ENCODE assay signal across 8 mouse cellular contexts in genomic region chr1:79711147-79712126, GRCm38 (mm10). TPM values are rescaled to one million over a fixed set of nuclear protein-coding genes. Genes with fewer than 3 reads are reported as not detected.
DNase-seq lines count a peak whose midpoint lies in the region; ATAC-seq and TF ChIP-seq lines count a peak whose summit lies in the region.
"Had no signal": no experiment of that assay in that cellular context is flagged by ENCODE, and none has a peak within 500 bp of the region (broad histone marks: within the 10 kb centered on the region; RNA-seq: fewer than 3 reads in every experiment).

No protein-coding gene starts in this region.

- no peak for ATAC-seq in embryonic facial prominence, embryonic 15.5 days (ENCODE audit: insufficient number of reproducible peaks, low FRiP score, low TSS enrichment, low read depth)
- ATAC-seq in kidney, postnatal 0 days (replicated peaks; ENCODE audit: low FRiP score, low read depth): no peak

- no peak overlapping the region for H3K9ac ChIP-seq in embryonic facial prominence, embryonic 15.5 days
- no peak overlapping the region for H3K9ac ChIP-seq in kidney, postnatal 0 days (ENCODE audit: low read depth, low read length)
- H3K9ac ChIP-seq: liver, embryonic 13.5 days had no signal

- H3K4me2 ChIP-seq in embryonic facial prominence, embryonic 15.5 days (replicated peaks): no peak overlapping the region
- H3K4me2 ChIP-seq in kidney, postnatal 0 days (ENCODE audit: low read length): no peak overlapping the region
- H3K4me2 ChIP-seq: liver, embryonic 13.5 days had no signal

- WGBS in embryonic facial prominence, embryonic 15.5 days: 66% methylated on average over 18 of the region's 18 CpGs
- WGBS in kidney, postnatal 0 days: 66% methylated on average over 18 of the region's 18 CpGs
- 70% methylated on average over 18 of the region's 18 CpGs for WGBS in small intestine, adult 2 months
- WGBS in cerebellum, adult 2 months: 68% methylated on average over 18 of the region's 18 CpGs

- peak; percentile 42 to 49 for DNase-seq in lung, adult 18-20 months
- DNase-seq in lung, postnatal 14 days: no peak
- no peak for DNase-seq in kidney, postnatal 0 days (ENCODE audit: low spot score)
- DNase-seq in cerebellum, adult 2 months: no peak
- no peak for DNase-seq in adrenal gland, postnatal 25 days
- DNase-seq: liver, embryonic 13.5 days had no signal

- peaks cover 21% of the 10 kb centered on the region for H3K36me3 ChIP-seq in embryonic facial prominence, embryonic 15.5 days
- no peaks in the 10 kb centered on the region; the same call in 1 of the 2 replicates for H3K36me3 ChIP-seq in kidney, postnatal 0 days (ENCODE audit: insufficient read depth, low read length)
- H3K36me3 ChIP-seq in small intestine, adult 2 months (ENCODE audit: control insufficient read depth, insufficient read depth, low read length): peaks cover 32% of the 10 kb centered on the region

- no peak for TF ChIP-seq POLR2A in small intestine, adult 2 months (IDR thresholded peaks at IDR 0.05; ENCODE audit: low read depth, low read length)
- TF ChIP-seq POLR2A in cerebellum, adult 2 months (IDR thresholded peaks at IDR 0.05; ENCODE audit: borderline replicate concordance, insufficient read depth, low read length): no peak

- no peaks in the 10 kb centered on the region for H3K27me3 ChIP-seq in embryonic facial prominence, embryonic 15.5 days
- H3K27me3 ChIP-seq in kidney, postnatal 0 days (ENCODE audit: insufficient read depth, low read length): no peaks in the 10 kb centered on the region
- no peaks in the 10 kb centered on the region for H3K27me3 ChIP-seq in small intestine, adult 2 months (ENCODE audit: control insufficient read depth, insufficient read depth, low read length)
- no peaks in the 10 kb centered on the region for H3K27me3 ChIP-seq in cerebellum, adult 2 months (ENCODE audit: control insufficient read depth, insufficient read depth, low read length)
- H3K27me3 ChIP-seq: liver, embryonic 13.5 days had no signal

- no peaks in the 10 kb centered on the region for H3K9me3 ChIP-seq in embryonic facial prominence, embryonic 15.5 days (replicated peaks)
- H3K9me3 ChIP-seq in kidney, postnatal 0 days (replicated peaks; ENCODE audit: low read length): no peaks in the 10 kb centered on the region
- H3K9me3 ChIP-seq: liver, embryonic 13.5 days had no signal

- no peak for TF ChIP-seq CTCF in kidney, postnatal 0 days (IDR thresholded peaks at IDR 0.05; ENCODE audit: low read depth)
- TF ChIP-seq CTCF in small intestine, adult 2 months (IDR thresholded peaks at IDR 0.05; ENCODE audit: extremely low read depth, insufficient read length, insufficient replicate concordance, low read depth, low read length): no peak
- no peak for TF ChIP-seq CTCF in cerebellum, adult 2 months (IDR thresholded peaks at IDR 0.05; ENCODE audit: borderline replicate concordance, insufficient read depth, low read depth, low read length)

- no peak overlapping the region for H3K4me3 ChIP-seq in embryonic facial prominence, embryonic 15.5 days (replicated peaks)
- no peak overlapping the region for H3K4me3 ChIP-seq in kidney, postnatal 0 days (replicated peaks; ENCODE audit: low read depth, low read length)
- peak overlapping the region; percentile 20; the same call in 1 of the 2 replicates for H3K4me3 ChIP-seq in small intestine, adult 2 months (ENCODE audit: low read depth, low read length)
- H3K4me3 ChIP-seq in cerebellum, adult 2 months (replicated peaks; ENCODE audit: insufficient read depth, low read depth, low read length): no peak overlapping the region
- H3K4me3 ChIP-seq: liver, embryonic 13.5 days had no signal

- H3K4me1 ChIP-seq in embryonic facial prominence, embryonic 15.5 days: 0 out of 2 replicates have a peak, but pooled peaks cover 6% of the 10 kb centered on the region
- H3K4me1 ChIP-seq in kidney, postnatal 0 days (replicated peaks; ENCODE audit: insufficient read depth, low read length): no peaks in the 10 kb centered on the region
- H3K4me1 ChIP-seq in small intestine, adult 2 months (ENCODE audit: control insufficient read depth, insufficient read depth, insufficient read length, low read length): no peaks in the 10 kb centered on the region; the same call in 1 of the 2 replicates
- H3K4me1 ChIP-seq in cerebellum, adult 2 months (ENCODE audit: control insufficient read depth, insufficient read depth, low read length): no peaks in the 10 kb centered on the region; the same call in 1 of the 2 replicates

- H3K27ac ChIP-seq in embryonic facial prominence, embryonic 15.5 days (replicated peaks): peak overlapping the region; percentile 12
- H3K27ac ChIP-seq in kidney, postnatal 0 days: peak overlapping the region; percentile 36
- no peak overlapping the region for H3K27ac ChIP-seq in small intestine, adult 2 months (ENCODE audit: insufficient read depth, low read depth, low read length)
- H3K27ac ChIP-seq in cerebellum, adult 2 months (ENCODE audit: insufficient read depth, low read length): no peak overlapping the region
- H3K27ac ChIP-seq: liver, embryonic 13.5 days had no signal

RNA-seq across cellular contexts. Expression of gene Ap1s3, which starts 39.7 kb away (rescaled TPM):
- 0.39 and 0.47 TPM in 2 replicates for polyA plus RNA-seq in embryonic facial prominence, embryonic 15.5 days (2015; fragmentation: Nextera tagmentation; extraction: Ambion mirVana)
- polyA plus RNA-seq in kidney, postnatal 0 days (2015; fragmentation: Nextera tagmentation; extraction: Ambion mirVana): 0.97 and 1.5 TPM in 2 replicates
- polyA plus RNA-seq in small intestine, adult 2 months (2012; rRNA removed): 26.4 and 35.8 TPM in 2 replicates
- polyA plus RNA-seq in cerebellum, adult 2 months (2012; rRNA removed): 1.8 and 3.0 TPM in 2 replicates
- total RNA-seq in adrenal gland, postnatal 25 days (2021): 0.85 TPM in 1 of 2 replicates, not detected in the other

Comparison
In these comparisons a context has a peak if more than half of its experiments do, and no peak if none do; other contexts are left out.
1. DNase-seq: peak in lung, adult 18-20 months (2 of 2); none in lung, postnatal 14 days (single experiment), kidney, postnatal 0 days (single experiment), cerebellum, adult 2 months (0 of 2) and adrenal gland, postnatal 25 days (single experiment).
2. H3K27ac ChIP-seq: peak in embryonic facial prominence, embryonic 15.5 days (single experiment) and kidney, postnatal 0 days (single experiment); none in small intestine, adult 2 months (single experiment) and cerebellum, adult 2 months (single experiment).